Mouse (Mus musculus) regulatory T cell (primary cell): ENCODE measurements around the gene Pidd1.
"Not testable (repeated sequence)": the region's sequence is repeated elsewhere in the genome, so short reads cannot be mapped to it uniquely, and the experiment has no call there.

ENCODE experiments used
- in situ Hi-C: fragments of 300-600 bp; cut with MboI, MseI; formaldehyde crosslinking; loops from one replicate; pipeline ENCODE4 v1.15.1; 2025; ENCODE audit warnings: high pct_unique_total_duplicates

Pidd1 gene

DNA sequence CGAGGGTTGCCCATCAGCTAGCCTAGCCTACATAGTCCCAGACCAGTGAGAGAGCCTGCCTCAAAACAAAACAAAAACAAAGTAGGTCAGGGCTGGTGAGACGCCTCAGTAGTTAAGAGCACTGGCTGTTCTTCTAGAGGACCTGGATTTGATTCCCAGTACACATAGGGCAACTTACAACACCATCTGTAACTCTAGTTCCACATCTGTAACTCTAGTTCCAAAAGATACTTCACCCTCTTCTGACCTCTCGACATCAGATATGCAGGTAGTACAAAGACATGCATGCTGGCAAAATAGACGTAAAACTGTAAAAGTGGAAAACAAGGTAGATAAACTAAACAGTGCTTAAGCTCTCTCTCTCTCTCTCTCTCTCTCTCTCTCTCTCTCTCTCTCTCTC lies 20.0 kb downstream of the Pidd1 start:
- in situ Hi-C loops, result no loop called here

DNA sequence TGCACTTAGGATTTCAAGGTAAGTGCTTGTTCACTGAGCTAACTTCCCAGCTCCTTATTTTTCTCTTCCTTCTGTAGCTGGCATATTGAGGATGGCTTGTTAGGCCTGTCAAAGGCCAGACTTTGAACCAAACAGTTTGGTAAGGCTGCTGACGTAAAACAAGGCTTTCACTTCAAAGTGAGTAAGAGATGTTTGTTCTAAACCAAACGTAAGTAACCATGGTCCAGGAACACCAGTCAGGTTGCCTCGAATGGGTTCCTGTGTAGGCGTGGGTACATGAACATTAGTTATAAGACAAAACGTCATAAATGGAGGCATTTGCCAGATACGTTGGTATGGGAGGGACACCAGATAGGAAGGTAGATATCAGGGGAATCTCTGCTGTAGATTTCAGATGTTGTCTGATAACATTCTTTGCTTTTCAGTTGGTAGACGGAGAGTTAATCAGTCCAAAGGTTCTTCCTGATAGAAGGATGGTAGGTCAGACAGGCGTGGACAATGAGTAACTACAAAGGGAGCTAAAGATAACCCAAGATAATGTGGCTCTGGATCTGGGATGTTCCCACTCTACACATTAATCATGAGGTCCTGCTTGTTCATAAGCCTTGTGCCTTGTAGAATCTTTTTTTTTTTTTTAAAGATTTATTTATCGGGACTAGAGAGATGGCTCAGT lies 23.7 kb downstream of the Pidd1 start:
- in situ Hi-C loops, result no loop called here

DNA sequence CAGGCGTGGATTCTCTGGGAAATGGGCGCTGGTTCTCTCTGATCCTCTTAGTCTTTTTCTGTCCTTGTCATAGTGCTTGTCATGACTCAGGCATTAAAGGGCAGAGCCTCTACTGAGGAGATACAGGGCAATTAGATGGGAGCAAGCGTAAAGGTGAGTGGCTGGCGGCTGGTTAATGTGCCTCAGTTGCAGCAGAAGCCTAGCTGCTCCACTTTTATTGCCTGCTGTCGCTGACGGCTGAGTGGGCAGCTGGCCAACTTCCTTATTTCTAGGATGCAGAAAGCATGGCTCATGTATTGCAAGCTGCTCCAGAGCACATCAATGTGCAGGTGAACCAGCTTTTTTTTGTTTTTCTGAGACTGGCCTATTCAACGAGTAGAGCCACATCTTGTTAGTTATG lies 24.9 kb downstream of the Pidd1 start:
- in situ Hi-C loops, result no loop called here

DNA sequence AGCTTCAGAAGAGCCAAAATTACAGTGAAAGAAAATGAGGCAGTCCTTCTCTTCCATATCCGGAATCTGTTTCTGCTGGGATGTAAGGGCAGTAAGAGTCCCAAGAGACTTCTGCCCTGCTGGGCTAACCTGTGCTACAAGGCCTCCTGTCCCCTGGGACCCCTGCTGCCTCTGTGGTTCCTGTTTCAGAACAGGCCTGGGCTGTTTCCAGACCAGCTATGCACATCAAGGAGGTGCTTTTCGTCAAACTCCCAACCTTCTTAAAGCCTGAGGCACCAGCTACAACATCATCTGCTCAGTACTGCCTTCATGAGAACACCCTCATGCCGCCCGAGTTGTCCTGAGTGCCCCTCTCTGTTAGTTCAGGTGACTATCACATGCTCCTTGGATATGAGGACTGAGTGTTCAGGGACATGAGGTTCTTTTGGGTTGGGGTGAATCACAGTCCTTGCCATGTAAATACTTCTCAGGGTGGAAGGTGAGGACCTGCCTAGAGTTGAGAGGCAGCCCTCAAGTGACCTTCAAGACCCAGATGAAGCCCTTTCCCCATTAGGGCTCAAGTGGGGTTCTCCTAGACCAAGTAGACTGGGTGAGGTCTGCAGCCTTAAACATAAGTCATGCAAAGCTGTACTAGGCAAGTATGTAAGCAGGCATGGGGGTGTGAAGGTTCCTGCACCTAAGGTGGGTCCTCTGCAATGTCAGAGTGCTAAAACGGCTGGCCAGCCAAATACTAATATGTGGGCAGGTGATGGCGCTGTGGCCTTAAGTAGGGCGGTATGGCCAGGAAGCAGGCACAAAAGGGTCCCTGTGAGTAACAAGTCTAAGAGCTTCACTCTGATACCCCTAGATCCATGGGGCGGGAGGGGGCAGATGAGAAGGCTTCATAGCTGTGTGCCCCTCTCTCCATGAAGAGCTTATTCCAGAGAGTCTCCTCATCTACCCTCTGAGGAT lies 25.8 kb downstream of the Pidd1 start:
- in situ Hi-C loops, result no loop called here

DNA sequence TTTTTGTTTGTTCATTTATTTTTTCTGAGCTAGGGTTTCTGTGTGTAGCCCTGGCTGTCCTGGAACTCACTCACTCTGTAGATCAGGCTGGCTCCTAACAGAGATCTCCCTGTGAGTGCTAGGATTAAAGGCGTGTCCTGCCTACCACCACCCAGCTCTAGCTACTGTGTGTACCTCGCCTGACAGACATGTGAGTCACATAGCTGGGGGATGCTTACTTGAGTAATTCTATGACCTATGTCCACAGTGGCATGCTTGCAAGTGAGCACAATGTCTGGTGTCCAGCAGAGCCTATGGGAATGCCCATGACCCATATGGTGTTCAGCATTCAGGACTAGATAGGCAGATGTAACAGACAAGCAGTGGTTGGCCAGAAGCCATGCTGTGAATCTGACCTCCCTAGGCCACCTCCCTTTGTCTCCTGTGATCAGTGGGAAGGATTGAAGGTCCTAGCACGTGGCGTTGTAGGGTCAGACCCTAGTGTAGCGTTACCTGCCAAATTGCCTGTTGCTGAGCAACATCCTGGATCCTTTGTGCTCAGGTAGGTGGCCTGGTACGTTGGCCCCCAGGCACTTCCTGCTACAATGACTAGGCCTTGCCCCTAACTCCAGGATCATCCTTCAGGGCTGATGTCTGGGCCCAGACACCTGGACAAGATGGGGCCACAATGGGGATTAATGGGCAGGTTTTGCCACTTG lies 27.5 kb downstream of the Pidd1 start:
- in situ Hi-C loops, result no loop called here

DNA sequence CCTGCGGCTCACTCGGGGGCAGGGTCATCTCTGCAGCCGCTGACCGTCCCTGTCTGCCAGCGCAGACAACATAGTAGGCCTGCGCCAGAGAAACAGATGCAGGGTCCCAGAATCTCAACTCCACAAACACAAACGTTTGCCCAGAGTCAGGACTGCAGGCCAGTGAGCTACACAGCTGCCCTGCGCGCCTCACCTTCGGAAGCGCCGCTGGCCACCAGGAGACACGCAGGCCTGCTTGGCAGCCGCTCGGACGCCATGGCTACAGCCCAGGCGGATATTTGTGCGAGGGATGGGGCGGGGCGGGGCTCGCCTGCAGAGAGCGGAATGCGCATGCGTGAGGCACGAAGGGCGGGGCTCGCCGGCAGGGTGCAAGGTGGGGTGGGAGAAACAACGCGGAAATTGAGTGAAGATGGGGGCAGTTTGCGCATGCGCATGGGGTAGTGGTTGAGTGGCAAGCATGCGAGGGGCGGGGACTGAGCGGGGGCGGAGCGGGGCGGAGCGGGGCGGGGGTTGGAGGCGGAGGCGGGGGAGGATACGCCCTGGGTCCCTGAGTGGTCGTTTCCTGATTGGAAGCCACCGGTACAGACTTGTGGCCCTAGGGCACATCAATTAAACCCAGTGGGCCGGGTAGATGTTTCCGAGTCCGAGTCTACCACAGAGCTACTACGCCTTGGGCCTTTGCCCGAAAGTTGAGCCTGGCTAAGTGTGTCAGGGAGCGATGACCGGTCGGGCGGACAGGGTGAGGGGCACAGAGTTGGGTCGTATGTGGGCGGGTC lies 29.8 kb downstream of the Pidd1 start, which contains the start of gene Gatd1:
Gene Gatd1, minus strand, starts transcription at position 328 of the 776 bp plus-strand sequence.
- in situ Hi-C loops, result no loop called here

DNA sequence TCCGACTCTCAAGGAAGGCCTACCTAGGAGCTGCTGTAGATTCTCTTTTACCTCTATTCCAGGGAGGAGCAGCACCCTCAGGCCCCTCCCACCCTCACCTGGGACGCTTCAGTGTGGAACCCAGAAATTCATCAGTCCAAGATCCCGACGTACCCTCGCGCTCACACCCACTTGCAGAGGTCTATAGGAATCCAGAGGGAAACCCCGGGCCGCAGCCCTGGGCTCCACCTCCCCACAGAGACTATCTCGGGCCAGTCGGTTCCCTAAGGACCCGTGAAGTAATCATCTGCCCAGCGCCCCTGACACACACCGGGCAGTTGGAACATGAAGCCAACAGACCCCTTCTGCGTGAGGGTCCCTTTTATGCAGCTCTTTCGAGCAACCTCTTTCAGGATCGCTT lies 30.5 kb downstream of the Pidd1 start:
- in situ Hi-C loops, result no loop called here

DNA sequence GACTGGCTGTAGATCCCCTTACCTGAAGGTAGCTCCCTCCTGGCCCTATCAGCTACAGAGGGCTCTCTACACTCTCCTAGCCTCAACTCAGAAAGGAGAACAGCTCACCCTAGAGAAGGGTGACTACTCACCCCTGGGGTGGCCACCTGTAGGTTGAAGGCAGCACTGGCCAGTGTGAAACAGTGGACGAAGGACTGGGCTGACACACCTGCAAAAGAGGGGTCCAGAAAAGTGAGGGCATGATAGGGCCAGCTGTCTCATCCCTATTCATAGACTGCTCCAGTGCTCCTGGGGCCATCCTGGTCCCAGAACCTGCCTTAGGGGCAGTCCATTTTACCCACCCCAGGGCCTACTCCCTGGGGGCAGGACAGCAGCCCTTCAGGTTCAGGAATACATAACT lies 32.2 kb downstream of the Pidd1 start:
- in situ Hi-C loops, result no loop called here

DNA sequence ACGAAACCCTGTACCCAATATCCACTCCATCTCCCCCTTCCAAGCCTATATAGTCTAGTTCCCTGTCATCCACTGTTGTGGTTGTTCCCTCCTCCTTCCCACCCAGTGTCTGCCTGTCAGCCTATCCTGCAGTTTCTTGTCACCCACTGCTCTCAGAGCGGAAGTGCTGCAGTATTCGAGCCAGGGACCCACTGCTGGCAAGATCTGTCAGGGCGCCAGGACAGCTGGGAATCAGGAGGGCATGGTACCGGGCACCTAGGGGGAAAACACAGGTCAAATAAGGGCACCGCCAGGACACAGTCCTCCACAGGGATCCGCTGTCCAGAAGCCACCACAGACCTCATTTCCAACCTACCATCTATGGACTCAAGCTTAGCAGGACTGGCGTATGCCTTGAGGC lies 33.2 kb downstream of the Pidd1 start:
- in situ Hi-C loops, result no loop called here

DNA sequence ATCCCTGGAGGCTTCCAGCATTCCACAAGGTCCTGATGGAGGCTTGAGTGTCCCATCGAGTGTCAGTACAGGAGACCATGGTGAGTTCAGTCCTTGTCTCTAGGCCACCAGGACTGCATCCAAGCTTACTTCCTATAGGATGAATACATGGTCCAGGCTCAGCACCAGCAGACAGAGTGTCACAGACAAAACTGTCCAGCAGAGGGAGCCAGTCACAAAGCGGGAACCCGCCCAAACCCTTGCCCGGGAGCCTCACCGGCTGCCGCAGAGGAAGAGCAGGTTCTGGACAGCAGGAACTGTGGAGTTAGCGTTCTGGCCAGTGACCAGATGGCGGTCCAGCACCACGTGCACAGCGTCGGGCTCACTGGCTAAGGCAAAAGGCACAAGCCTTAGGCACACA lies 35.0 kb downstream of the Pidd1 start:
- in situ Hi-C loops, result no loop called here

DNA sequence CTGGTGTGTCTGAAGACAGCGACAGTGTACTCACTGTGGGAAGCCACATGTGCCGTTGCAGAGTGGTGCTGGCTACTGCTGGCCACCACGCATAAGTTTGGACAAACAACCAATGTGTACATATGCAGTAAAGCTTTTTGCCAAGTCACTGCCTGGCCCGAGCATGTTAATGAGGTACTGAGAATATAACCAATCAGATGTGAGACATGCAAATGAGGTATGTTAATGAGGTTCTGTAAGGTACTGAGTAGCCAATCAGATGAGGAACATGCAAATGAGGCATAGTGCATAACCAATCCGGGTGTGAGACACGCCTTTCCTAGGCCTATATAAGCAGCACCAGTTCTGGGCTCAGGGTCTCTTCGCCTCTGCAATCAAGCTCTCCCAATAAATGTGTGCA lies 36.2 kb downstream of the Pidd1 start:
- in situ Hi-C loops, result not testable (repeated sequence)

DNA sequence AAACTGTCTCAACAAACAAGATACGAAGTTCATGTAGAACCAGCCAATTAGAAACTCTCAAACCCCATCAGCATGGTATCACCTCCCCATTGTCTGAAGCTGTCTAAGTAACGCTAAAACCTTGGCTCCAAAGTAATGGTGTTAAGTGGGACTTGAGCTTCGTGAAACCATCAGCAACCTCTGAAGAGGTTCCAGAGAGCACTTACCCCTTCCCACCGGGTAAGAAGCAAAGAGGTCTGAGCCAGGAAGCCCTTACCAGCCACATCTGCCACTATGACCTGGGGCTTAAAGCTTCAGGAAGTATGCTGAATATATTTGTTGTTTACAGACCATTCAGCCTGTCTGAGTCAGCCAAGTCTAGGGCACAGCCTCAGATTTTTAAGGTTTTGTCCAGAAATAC lies 38.4 kb downstream of the Pidd1 start:
- in situ Hi-C loops, result no loop called here

DNA sequence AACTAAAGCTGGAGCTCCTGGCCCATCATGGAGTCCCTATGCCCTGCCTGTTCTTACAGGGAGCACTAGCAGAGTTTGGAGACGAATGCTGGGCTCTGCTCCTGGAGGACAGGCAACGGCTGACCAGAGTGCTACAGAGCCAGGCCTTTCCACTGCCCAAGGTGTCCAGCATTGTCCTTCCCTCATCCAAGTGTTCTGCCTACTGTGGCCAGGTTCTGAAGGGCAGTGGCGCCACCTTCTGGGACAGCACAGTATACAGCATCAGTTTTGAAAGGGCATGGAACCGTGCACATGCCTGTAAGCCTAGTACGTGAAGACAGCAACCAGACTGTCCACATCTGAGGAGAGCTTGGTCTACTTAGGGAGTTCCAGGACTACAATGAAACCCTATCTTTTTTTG lies 40.5 kb downstream of the Pidd1 start:
- in situ Hi-C loops, result no loop called here

DNA sequence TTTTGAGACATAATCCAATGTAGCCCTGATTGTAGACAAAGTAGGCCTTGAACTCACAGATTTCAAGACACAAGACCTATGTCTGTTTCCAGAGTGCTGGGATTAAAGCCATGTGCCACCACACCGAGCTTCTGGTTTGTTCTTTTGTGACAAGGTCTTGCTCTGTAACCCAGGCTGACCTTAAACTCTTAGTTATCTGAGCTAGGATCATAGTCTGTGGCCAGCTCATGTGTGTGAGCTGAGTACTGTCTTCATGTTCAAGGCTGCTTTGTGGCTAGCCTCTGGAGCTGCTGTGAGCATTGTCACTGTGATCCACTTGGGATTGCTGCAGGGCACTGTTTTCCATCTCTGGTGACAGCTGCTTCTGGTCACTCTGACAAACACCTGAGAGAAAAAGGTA lies 48.5 kb downstream of the Pidd1 start:
- in situ Hi-C loops, result loop anchor here (5.0 kb wide), 1 partner anchor 37 kb away; no protein-coding TSS in a partner anchor

DNA sequence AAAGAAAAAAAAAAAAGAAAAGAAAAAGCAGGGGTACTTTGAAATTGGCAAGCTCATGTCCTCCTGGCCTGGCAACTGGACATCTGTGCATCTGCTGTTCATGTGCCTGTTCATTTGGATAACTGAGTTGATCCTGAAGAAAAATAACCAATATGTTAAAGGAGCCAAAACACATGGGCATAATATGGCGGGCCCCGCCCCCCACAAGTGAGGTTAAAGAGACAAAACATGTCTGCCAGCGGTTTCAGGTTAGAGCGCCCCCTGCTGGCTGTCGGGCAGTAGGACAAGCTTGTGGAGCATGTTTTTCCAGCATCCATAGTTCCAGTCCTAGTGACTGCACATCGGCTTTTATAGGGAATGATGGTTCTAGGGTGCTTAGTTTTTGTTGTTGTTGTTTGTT lies 49.1 kb downstream of the Pidd1 start:
- in situ Hi-C loops, result loop anchor here (5.0 kb wide), 1 partner anchor 38 kb away; no protein-coding TSS in a partner anchor

DNA sequence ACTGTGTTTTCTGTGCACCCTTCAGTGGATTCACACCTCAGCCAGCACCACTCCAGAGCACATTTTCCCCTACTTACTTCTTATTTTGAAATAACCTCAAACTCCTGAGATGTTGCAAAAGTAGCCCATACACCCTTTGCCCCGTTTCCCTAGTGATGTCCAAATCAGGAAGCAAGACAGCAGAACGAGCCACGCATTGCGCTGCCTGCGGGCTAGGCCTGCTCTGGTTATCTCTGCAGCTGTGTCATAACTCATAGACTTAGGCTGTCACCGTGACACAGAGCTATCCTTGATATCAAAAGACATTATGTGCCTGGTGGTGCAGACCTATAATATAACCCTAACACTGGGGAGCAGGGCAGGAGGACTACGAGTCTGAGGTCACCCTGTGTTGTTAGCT lies 49.7 kb downstream of the Pidd1 start:
- in situ Hi-C loops, result no loop called here

DNA sequence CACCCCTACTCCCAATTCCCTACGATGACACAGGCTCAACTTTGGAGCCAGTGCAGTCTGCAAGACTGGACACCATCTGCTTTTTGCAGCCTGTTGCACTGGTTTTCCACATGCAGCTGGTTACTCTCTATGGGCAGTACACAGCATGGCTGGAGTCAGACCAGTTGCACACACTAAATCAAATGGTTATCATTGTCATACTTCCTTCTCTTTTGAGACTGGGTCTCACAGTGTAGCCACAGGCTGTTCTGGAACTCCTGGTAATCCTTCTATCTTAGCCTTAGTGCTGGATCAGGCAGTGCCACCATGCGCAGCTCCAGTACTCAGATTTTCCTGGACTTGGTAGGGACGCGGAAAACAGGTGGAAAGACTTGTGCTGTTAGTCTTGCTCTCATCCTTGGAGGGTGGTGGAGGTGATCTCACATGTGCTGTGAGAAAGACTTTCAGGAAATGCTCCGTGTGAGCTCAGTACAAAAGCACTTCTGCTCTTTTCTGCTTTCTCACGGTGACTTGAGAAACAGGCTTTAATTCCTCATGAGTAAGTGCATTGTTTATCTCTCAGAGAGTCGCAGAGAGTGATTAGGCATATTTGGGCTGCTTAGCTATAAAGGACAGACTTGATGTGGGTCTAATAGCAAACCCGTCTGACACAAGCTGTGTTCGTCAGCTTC lies 51.1 kb downstream of the Pidd1 start:
- in situ Hi-C loops, result no loop called here

DNA sequence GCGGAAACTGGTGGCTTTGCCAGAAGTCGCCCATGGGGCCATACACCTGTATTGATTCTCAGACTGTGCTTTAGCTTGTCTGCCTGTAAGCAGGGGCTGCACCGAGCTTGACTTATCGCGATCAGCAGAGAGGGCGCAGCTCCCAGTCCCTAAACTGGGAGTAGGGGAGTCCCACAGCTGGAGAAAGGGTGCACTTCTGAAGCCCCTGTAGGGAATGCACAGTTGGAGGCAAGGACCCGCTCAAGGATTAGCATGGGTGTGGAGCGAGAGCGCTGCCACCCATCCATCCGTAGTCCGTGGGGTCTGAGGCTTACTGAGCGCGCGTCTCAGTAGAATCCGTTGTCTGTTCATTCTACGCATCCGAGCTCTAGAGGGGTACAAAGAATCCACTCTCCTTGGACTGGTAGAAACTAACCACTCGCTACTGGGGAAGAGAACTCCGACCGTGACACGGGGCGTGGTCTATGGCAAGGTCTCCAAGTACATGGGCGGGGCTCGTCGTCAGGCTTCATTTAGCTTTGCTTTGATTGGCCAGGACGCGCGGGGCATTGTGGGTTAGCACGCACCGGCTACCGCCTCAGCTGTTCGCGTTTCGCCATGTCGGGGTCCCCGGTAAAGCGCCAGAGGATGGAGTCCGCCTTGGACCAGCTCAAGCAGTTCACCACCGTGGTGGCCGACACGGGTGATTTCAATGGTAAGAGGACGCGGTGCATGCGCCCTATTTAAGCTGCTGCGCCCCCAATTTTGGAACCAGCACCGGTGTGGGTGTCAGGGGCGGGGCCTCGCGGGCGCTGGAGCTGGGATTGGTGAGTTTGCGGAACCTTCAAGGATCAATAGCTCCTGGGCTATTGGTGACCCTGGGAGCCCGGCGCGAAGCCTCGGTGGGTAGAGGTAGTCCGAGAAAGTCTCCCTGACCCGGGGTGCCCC lies 51.9 kb downstream of the Pidd1 start, which contains the start of gene Taldo1:
Gene Taldo1, plus strand, starts transcription at position 575 of the 927 bp plus-strand sequence.
- in situ Hi-C loops, result no loop called here
